Mouse (Mus musculus): Measurements from ENCODE around the gene Kctd5.
A peak's percentile ranks its signal among the peaks of the same experiment; 100 is the strongest.

GRCm38 (mm10) chr17:24015727-24016126 lies 57.6 kb downstream of the Kctd5 start:
- peak; percentile 34; the same call in 1 of the 2 replicates for TF ChIP-seq CTCF (IDR thresholded peaks at IDR 0.05; ENCODE audit: low read depth, low read length)
- no peak for TF ChIP-seq GATA1 (IDR thresholded peaks at IDR 0.05; ENCODE audit: borderline replicate concordance, low read length)
